Mouse (Mus musculus): Measurements from ENCODE around the gene Sp140.

GRCm38 (mm10) chr1:85693280-85693679 lies 93.1 kb downstream of the Sp140 start:
- no peak for TF ChIP-seq POLR2A (IDR thresholded peaks at IDR 0.05; ENCODE audit: control insufficient read depth in 1 of 2, insufficient read depth in 1 of 2, low read depth in 1 of 2, low read length in 2 of 2, poor library complexity in 1 of 2)
- TF ChIP-seq CTCF (IDR thresholded peaks at IDR 0.05 in 2 of 3, conservative IDR thresholded peaks at IDR 0.05 in 1 of 3; ENCODE audit: control insufficient read depth in 1 of 3, insufficient read depth in 1 of 3, low read depth in 2 of 3, low read length in 3 of 3, poor library complexity in 1 of 3, severe bottlenecking in 1 of 3) = no peak

All from MEL (cell line).